Mouse (Mus musculus): ENCODE data around the gene Mark3.
A peak's percentile ranks its signal among the peaks of the same experiment; 100 is the strongest.
"Not testable (repeated sequence)": the region's sequence is repeated elsewhere in the genome, so short reads cannot be mapped to it uniquely, and the experiment has no call there.

Mark3 gene

DNA sequence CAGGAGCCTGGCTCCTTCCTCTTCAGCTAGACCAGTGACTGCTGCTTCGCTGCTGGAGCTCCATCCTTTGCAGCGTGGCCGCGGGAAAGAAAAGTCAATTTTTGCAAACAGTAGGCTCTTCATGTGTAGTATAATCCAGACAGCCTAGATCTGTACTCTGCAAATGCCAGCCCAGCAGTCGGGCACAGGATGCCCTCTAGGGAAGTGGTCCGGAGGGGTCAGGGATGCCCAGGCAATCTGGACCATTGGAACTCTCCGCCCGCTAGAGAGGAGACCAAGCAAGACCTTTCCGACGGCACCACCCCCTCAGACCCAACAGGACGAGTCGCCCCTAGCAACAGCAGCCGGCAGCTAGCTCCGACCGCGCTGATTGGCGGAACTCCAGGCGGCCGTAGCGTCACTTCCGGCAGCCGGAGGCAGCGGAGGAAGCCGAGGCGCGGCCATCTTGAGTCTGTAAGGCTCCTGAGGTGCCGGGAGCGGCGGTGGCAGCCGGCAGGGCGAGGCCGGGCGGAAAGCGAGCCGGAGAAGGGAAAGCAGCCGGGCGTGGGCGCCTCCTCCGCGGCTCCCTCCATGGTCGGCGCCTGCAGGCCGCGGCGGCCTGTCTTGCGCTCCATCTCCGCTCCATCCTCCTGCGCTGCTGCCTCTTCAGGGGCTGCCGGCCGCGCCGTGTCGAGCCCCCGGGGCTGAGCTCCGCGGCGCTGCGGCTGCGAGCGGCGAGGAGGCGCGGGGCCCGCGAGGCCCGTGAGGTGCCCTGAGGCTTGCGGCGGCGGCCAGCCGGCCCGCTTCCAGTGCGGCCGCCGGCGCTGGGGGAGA, at the start of gene Mark3:
Gene Mark3 (plus strand): TSS at position 450 of the 813 bp plus-strand sequence.
- ATAC-seq (ENCODE audit: low TSS enrichment): peak; percentile 91

DNA sequence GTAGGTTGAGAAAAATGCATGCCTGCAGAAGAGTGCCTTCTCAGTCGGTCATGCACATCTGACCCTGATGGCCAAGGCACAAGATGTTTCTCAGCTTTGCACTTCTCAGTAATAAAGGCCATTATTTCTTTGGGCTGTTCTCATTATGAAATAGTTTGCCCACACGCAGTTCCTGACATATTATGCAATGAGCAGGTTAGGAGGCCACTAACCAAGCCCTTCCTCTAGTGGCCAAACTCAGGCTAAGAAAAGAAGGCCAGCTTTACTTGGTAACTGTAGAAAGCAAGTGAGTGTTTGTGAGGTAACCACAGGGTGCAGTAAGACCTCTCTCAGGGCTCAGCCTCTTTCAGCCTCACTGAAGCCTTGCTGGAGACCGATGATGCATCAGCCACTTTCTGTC, 49.4 kb upstream of the Mark3 start:
- ATAC-seq (ENCODE audit: low TSS enrichment): no peak

DNA sequence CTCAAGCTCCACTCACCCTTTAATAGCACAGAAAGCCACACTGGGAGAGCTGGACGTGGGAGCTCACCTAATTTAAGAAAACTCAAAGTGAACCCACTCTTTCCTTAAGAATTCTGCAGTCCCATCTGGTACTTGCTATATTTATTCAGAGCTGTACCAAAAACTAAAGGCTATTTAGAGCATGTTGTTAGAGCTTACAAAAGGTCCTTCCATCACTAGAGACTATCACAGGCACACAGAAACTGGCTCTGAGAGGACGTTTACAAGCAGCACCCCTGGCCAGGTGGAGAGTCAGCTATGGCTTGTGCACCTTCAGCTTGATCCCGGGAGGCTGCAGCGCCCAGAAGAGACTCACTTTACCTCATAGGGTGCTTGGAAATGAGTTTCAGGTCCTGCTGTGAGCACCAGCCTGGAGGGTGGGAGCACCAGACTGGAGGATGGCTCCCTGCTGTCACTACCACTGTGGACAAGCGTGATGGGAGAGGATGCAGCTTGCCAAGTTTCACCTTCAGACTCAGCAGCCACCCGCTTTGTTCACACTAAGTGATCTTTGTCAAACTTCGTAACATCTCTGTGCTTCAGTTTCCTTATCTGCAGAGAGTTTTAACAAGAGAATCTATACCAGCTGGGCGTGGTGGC, 46.6 kb upstream of the Mark3 start:
- ATAC-seq (ENCODE audit: low TSS enrichment): peak; percentile 87

DNA sequence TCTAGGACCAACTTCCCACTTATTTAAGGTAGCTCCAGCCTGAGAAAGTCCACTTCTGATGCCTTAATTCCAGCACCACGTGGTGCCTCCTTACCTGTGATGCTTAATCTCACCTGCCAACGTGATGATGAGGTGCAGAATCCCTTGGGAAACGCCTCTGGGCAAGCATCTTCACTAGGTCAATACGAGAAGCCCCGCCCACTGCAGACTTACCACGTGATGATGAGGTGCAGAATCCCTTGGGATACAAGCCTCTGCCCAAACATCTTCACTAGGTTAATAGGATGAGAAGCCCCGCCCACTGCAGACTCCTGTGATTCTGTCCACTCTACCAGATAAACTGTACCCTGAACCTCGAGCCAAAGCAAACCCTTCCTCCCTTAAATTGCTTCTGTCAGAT, 45.1 kb upstream of the Mark3 start:
- ATAC-seq (ENCODE audit: low TSS enrichment): no peak

DNA sequence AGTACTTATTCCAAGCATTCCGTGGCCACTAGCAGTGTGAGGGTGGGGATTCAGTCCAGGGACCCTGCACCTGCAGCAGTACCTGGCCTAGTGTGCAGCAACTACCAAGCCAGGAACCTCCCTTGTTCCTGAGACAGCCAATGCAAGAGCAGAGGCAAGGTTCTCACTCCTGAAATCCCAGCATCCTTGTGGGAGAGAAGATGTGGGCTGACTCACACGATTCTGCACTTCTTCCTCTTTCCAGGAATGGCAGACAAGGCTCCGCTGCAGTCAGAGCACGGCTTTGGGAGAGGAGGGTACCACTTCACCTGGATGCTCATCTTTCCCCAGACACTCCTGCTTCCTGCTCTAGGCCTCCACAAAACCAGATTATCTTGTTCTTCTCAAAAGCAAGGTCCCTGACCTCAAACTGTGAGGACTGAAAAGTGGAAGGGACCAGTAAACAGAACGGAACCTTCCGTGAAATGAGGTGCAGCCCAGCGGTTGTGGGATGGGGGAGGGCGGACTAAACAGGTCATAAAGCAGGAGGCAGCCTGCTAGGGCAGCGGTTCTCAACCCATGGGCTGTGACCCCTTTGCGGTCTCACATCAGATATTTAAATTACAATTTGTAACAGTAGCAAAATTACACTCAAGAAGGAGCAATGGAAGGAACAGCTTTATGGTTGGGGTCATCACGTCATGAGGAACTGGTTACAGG, 41.1 kb upstream of the Mark3 start:
- peak; percentile 39 for ATAC-seq (ENCODE audit: low TSS enrichment)

DNA sequence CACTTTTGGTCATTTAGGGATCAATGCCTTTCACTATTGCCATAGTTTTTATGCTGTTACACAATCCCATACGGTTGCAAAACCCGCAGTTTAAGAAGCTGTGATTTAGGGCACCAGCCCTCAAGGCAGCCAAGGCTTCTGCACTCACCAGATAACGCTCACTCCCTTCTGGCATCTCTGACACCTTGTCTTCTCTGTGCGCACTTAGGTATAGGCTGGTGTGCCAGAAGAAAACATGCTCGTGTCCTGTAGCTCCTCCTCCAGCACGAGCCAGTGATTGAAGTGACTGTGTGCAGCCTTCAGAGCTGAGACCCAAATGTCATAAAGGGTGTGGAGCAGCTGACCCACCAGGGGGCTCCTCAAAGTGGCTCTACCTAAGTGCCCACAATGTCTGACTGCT, 39.0 kb upstream of the Mark3 start:
- no peak for ATAC-seq (ENCODE audit: low TSS enrichment)

DNA sequence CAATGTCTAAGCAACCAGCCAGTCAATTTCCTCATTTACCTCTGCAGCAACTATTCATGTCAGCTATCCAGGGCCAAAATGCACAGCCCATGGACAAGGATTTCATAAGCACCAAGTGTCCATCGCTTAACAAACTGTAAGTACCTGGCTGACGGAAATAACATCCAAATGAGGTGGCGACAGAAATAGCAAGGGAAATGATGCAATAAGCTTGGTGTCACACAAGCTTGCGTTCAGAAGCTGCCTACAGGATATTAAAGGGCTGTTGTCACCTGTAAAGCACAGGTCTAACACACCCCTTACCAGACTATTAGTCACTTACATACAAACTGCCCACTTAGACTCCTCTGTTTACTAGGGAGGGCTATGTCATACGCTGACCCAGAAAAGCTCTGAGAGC, 38.6 kb upstream of the Mark3 start:
- ATAC-seq (ENCODE audit: low TSS enrichment): no peak

DNA sequence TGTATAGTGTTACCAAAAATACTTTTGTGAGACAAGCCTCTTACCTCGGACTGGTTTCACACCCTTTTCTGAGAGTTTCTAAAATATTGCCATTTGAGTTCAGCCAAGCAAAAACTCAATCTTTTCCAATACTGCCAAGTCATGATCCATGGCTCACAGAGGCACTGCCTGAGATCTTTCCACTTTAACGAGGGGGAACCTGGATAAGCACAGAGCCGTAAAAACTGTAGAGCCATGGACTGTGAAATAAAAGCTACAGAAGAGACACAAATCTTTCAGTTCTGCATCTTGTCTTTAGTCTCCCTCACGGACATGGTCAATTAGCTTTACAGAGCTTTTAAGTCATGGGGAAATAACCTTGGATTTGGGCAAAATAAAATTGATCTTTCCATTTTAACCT, 37.6 kb upstream of the Mark3 start:
- ATAC-seq (ENCODE audit: low TSS enrichment): no peak

DNA sequence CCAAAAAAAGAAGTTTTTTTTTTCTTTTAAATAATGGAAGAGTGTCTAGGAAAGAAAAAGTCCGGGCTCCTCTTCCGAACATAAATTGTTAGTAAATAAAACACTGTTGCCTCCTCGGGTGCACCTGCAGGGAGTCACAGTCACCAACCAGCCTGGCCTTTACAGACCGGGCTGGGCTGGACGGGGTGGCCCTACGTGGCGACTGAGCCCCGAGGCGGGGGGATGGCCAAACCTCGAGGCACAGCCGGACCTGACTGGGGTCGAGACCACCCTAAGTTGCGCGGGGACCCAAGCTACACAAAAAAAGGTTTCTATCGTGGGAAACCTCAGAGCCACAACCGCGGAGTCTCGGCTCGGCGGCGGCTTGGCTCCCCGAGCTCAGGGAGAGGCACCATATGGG, 37.0 kb upstream of the Mark3 start:
- ATAC-seq (ENCODE audit: low TSS enrichment): peak; percentile 5; the same call in 1 of the 2 replicates

DNA sequence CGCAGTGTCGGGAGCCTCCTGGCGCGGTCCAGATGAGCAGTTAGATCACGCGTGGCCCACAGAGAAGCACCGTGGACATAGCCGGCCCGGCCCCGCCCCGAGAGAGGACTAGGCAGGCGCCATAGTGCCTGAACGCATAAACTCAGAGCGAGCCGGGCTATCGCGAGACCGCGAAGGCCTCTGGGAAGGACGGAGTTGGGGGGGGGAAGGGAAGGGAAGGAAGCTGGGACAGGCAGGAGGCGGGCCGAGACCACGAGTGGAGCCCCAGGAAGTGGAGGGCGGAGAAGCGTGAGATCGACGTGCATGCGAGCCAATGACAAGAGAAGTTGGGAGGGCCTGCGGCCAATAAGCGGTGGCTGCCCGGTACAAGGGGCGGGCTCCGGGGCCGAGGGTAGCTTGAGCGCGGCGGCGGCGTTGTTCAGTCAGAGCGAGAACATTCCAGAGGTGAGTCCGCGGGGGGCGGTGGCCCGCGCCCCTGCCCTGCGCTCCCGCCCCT, 36.5 kb upstream of the Mark3 start, which contains the start of gene Eif5:
Gene Eif5 (plus strand): TSS at position 221 of the 496 bp plus-strand sequence.
- ATAC-seq (ENCODE audit: low TSS enrichment): peak; percentile 96

DNA sequence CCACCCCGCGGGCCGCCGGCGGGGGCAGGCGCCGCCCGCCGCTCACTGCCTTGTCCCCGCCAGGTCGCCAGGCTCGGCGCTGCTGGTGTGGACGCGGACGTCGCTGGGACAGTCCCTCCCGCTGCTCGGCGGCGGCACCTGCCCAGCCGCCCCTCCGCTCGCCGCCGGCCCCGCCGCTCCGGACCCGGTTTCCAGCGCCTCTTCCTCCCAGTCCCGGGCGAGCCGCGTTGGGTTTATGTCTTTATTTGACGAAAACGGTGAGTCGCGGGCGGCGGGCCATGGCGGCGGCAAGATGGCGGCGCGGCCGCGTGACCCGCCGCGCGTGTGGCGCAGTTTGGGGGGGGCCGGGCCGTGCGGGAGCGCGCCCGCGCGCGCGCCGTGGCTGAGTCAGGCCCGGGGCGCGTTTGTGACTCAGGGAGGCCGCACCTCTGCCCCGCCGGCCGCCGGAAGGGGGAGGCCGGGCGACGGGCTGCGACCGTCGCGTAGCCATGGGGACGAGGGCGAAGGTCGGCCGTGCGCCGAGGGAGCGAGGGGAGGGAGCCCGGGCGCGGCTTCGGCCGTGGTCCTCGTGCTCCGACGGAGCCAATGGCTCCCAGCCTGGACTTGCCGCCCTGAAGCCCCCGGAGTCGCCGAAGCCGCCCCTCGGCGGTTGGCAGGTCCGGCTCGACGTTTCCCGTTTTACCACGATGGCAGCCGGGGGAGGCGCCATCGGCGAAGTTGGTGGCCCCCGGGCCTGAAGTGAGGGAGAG, 35.9 kb upstream of the Mark3 start:
- ATAC-seq (ENCODE audit: low TSS enrichment): peak; percentile 50

DNA sequence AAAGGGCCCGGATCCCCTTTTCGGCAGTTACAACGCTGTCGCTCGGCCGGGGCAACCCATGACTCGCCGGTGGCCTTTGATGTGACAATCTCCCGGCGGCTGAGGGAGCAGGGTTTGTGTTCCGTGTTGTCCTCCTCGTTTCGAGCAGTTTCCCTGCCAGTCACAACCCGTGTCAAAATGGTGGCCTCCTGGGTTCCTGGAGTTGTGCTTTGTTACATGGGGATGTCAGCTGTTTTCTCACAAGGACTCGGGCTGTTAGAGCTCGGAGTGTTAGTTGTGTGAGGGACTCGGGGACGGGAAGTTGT, 35.3 kb upstream of the Mark3 start:
- no peak for ATAC-seq (ENCODE audit: low TSS enrichment)

DNA sequence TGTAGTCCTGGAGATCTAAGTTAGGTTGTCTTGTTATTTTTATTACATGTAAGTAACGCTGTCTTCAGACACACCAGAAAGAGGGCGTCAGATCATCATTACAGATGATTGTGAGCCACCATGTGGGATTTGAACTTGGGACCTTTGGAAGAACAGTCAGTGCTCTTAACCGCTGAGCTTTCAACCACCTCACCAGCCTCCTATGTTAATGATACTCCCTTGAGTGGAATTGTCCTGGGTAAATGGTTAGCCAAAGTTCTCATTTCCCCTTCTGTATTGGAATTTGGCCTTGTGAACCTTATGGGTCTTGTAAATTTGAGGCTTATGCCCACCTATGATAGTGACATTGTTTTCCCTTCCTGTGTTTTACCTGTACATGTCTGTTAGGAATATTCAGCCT, 27.3 kb upstream of the Mark3 start:
- ATAC-seq (ENCODE audit: low TSS enrichment): no peak

DNA sequence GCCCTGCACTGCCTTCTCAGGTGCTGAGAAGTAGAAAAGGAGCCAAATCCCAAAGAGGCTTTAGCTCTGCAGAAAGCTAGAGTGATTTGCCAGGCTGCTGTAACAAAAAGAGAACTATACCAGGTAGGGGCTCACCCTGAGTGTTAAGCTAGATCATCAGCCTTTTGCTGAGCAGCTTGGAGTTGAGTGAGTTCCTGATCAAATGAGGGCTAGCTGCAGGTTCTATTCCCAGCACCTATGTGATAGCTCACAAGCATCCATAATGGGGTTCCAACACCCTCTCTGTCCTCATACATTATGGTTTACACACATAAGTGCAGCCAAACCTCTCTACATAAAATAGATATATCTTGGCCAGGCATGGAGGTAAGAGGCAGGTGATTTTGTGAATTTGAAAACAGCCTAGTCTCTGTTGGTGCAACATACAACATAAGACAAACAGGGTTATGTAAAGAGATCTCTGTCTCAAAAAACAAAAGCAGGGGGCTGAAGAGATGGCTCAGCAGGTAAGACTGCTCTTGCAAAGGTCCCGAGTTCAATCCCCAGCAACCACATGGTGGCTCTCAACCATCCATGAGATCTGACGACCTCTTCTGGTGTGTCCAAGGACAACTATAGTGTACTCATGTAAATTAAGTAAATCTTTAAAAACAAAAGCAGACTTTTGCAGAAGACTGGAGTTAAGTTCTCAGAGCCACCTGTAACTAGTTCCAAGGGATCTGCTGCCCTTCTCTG, 25.6 kb upstream of the Mark3 start:
- no peak for ATAC-seq (ENCODE audit: low TSS enrichment)

DNA sequence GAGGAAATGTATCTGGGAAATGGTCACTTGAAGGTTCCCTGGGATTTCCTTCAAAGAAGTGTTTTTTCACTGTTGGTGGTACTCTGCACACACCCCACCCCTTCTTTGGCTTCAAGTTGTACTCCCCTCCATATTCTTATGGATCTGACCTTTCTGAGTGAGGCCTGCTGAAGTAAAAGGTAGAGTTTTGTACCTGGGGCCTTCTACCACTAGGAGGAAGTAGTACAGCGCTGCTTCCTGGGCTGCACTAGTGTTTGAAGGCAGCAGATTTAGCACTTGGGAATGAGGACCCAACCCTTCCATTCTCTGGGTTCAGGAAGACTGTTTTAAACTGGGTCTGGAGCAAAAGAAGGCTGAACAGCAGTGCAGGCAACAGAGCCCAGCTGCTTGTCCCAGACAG, 23.6 kb upstream of the Mark3 start:
- no peak for ATAC-seq (ENCODE audit: low TSS enrichment)

DNA sequence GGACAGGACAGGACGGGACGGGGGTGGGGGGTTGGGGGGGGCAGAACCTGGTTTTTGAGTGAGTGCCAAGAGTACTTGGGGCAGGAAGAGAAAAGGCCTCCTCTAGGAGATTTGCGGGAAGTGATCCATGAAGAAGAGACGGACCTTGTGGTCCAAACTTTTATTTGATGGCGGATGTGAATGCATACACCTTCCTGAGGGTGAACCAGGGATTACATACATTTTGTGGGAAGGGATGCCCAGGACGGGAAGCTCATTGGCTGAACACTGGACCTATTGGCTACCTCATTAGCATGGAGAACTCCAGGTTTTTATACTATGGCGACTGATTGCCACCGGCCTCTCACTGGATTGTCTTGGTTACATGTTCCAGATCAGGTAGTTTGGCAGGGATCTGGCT, 22.0 kb upstream of the Mark3 start:
- no peak for ATAC-seq (ENCODE audit: low TSS enrichment)

DNA sequence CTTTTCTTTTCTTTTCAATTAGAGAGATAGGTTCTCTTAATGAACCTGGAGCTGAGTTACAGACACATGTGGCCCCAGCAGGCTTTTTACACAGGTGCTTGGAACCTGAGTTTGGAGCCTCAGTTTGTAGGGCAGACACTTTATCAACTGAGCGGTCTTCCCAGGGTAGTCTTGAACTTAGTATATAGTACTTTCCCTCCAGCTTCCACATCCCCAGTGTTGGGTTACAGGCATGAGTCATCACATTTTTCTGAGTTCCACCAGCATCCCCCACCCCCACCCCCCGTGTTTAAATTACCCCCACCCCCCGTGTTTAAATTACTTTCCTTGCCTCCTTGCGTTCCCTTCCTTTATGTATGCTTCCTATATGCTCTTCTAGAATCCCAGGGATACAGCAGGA, 19.0 kb upstream of the Mark3 start:
- ATAC-seq (ENCODE audit: low TSS enrichment): no peak

DNA sequence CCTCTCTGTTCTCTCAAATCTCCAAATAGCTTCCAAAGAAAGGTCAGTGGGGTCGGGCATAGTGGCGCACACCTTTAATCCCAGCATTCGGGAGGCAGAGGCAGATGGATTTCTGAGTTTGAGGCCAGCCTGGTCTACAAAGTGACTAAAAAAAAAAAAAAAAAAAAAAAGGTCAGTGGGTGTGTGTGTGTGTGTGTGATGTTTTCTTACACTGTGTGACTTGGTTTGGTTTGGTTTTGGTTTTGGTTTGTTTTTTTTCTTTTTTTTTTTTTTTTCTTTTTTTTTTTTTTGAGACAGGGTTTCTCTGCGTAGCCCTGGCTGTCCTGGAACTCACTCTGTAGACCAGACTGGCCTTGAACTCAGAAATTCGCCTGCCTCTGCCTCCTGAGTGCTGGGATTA, 18.4 kb upstream of the Mark3 start:
- not testable (repeated sequence) for ATAC-seq (ENCODE audit: low TSS enrichment)

DNA sequence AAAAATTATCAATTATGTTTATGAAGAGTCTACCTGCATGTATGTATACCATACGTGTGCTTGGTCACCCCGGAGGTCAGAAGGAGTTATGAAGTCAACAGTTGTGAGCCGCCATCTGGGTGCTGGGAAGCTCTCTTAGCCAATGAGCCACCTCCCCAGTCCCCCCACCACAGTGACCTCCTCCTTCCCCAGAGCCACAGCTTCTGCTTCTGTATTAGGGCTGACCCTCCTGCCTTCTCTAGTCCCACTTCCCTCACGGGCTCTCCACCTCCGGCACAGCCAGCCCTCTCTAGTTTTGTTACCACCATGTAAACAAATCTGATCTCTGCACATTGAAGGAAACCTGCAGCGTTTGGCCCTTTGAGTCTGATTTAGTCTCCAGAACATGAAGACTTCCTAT, 16.8 kb upstream of the Mark3 start:
- ATAC-seq (ENCODE audit: low TSS enrichment): no peak

DNA sequence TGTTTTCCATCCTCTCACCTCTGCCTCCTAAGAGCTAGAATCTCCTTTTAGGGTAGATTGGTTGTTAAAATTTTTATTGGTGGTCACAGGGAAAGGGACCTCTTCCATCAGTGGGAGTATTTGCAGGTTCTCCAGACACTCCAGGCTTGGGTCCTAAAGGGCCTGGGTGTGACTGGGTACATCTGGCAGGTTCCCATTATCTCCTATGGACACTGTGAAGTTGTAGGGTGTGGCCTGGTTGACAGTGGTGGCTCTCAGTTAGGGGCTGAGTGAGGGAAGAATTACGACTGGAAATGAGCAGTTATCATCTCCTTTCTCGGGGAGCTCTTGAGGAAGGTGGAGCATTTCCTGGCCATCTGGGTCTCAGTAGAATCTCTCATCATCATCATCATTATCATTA, 15.7 kb upstream of the Mark3 start:
- no peak for ATAC-seq (ENCODE audit: low TSS enrichment)

DNA sequence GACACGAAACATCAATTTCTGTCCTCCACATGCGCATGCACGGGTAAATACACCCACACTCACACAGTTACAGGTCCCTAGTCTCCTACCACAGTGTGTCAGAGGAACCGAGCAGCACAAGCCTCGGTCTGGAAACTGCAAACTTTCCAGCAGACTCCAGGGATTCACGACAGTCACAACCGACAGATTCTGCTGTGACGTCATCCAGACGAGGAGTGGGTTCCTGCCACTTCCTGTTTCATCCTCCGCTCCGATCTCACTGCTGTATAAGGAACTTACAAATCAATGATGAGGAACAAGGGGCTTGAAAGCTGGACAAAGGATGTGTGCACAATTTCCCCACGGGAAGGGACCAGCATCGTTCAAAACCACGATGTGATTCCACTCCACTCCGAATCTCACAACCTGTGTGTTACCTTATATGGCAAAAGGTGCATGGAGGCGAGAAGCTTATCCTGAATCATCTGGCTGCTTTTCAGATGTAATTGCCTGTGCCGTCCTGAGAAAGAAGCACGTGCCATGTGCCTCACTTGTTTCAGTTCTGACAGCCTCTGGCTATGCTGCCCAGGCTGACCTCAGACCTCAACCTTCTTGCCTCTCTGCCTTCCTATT, 14.6 kb upstream of the Mark3 start:
- ATAC-seq (ENCODE audit: low TSS enrichment): peak; percentile 82
